Mouse (Mus musculus): ENCODE measurements around the gene D630045J12Rik. TPM values are rescaled to one million over a fixed set of nuclear protein-coding genes. Genes with fewer than 3 reads are reported as not detected.
A peak's percentile ranks its signal among the peaks of the same experiment; 100 is the strongest.

The D630045J12Rik gene
- polyA plus RNA-seq, 1 experiment from 2014 or later: 13.4 TPM

GRCm38 (mm10) chr6:38251464-38251863, 2.3 kb downstream of the D630045J12Rik start:
- no peaks in the 10 kb centered on the region for H3K36me3 ChIP-seq (ENCODE audit: control insufficient read depth, insufficient read depth, low read length)
- no peak overlapping the region for H3K4me3 ChIP-seq (ENCODE audit: low read depth, low read length)
- peak overlapping the region; percentile 1; the same call in 1 of the 2 replicates for H3K4me2 ChIP-seq (ENCODE audit: low read depth, low read length, severe bottlenecking)
- peaks cover 2% of the 10 kb centered on the region; the same call in 1 of the 2 replicates for H3K27me3 ChIP-seq (ENCODE audit: control insufficient read depth, insufficient read depth, low read length)
- no peak overlapping the region for H3K9ac ChIP-seq (ENCODE audit: low read length)
- ATAC-seq (replicated peaks; ENCODE audit: low FRiP score) (no peak), DNase-seq (ENCODE audit: low spot score) (no peak)
- no peak overlapping the region for H3K27ac ChIP-seq (ENCODE audit: low read depth, low read length)
- no peaks in the 10 kb centered on the region for H3K9me3 ChIP-seq (ENCODE audit: control insufficient read depth, low read length)
- H3K4me1 ChIP-seq (replicated peaks; ENCODE audit: control insufficient read depth, insufficient read depth, low read length): peaks cover 12% of the 10 kb centered on the region; the same call in 1 of the 2 replicates
- 52% methylated on average over 4 of the region's 4 CpGs for WGBS

GRCm38 (mm10) chr6:38247362-38247761, 6.4 kb downstream of the D630045J12Rik start:
- H3K36me3 ChIP-seq (ENCODE audit: control insufficient read depth, insufficient read depth, low read length): no peaks in the 10 kb centered on the region
- no peak for DNase-seq (ENCODE audit: low spot score)
- 92% methylated on average over 4 of the region's 4 CpGs for WGBS
- peaks cover 9% of the 10 kb centered on the region; the same call in 1 of the 2 replicates for H3K4me1 ChIP-seq (replicated peaks; ENCODE audit: control insufficient read depth, insufficient read depth, low read length)
- H3K4me3 ChIP-seq (ENCODE audit: low read depth, low read length): no peak overlapping the region
- no peak overlapping the region for H3K4me2 ChIP-seq (ENCODE audit: low read depth, low read length, severe bottlenecking)
- ATAC-seq (replicated peaks; ENCODE audit: low FRiP score): no peak
- no peaks in the 10 kb centered on the region for H3K9me3 ChIP-seq (ENCODE audit: control insufficient read depth, low read length)
- H3K27me3 ChIP-seq (ENCODE audit: control insufficient read depth, insufficient read depth, low read length): no peaks in the 10 kb centered on the region
- no peak overlapping the region for H3K27ac ChIP-seq (ENCODE audit: low read depth, low read length)
- H3K9ac ChIP-seq (ENCODE audit: low read length): no peak overlapping the region

- no peaks in the 10 kb centered on the region for H3K9me3 ChIP-seq (ENCODE audit: control insufficient read depth, low read length)
- H3K9ac ChIP-seq (ENCODE audit: low read length): no peak overlapping the region
- DNase-seq (ENCODE audit: low spot score): no peak
- no peaks in the 10 kb centered on the region for H3K27me3 ChIP-seq (ENCODE audit: control insufficient read depth, insufficient read depth, low read length)
- ATAC-seq (replicated peaks; ENCODE audit: low FRiP score): no peak
- no peaks in the 10 kb centered on the region for H3K36me3 ChIP-seq (ENCODE audit: control insufficient read depth, insufficient read depth, low read length)
- no peak overlapping the region for H3K27ac ChIP-seq (ENCODE audit: low read depth, low read length)
- WGBS: 91% methylated on average over 3 of the region's 3 CpGs
- H3K4me1 ChIP-seq (replicated peaks; ENCODE audit: control insufficient read depth, insufficient read depth, low read length): 0 out of 2 replicates have a peak, but pooled peaks cover 2% of the 10 kb centered on the region
- H3K4me3 ChIP-seq (ENCODE audit: low read depth, low read length): no peak overlapping the region
- H3K4me2 ChIP-seq (ENCODE audit: low read depth, low read length, severe bottlenecking): no peak overlapping the region
These were observed 9.0 kb downstream of the D630045J12Rik start for GRCm38 (mm10) chr6:38244806-38245205.

GRCm38 (mm10) chr6:38244167-38244566, 9.6 kb downstream of the D630045J12Rik start:
- H3K27ac ChIP-seq (ENCODE audit: low read depth, low read length): no peak overlapping the region
- no peaks in the 10 kb centered on the region for H3K27me3 ChIP-seq (ENCODE audit: control insufficient read depth, insufficient read depth, low read length)
- no peak for ATAC-seq (replicated peaks; ENCODE audit: low FRiP score)
- 0 out of 2 replicates have a peak, but pooled peaks cover 2% of the 10 kb centered on the region for H3K4me1 ChIP-seq (replicated peaks; ENCODE audit: control insufficient read depth, insufficient read depth, low read length)
- H3K4me3 ChIP-seq (ENCODE audit: low read depth, low read length): no peak overlapping the region
- no peaks in the 10 kb centered on the region for H3K9me3 ChIP-seq (ENCODE audit: control insufficient read depth, low read length)
- no peak overlapping the region for H3K4me2 ChIP-seq (ENCODE audit: low read depth, low read length, severe bottlenecking)
- no peak overlapping the region for H3K9ac ChIP-seq (ENCODE audit: low read length)
- DNase-seq (ENCODE audit: low spot score): no peak
- no peaks in the 10 kb centered on the region for H3K36me3 ChIP-seq (ENCODE audit: control insufficient read depth, insufficient read depth, low read length)
- WGBS: 81% methylated on average over 3 of the region's 3 CpGs

- Histone ChIP-seq H3K27me3 (ENCODE audit: control insufficient read depth, insufficient read depth, low read length) (no peaks in the 10 kb centered on the region), H3K4me2 (ENCODE audit: low read depth, low read length, severe bottlenecking) (no peak overlapping the region), H3K9me3 (ENCODE audit: control insufficient read depth, low read length) (no peaks in the 10 kb centered on the region), H3K9ac (ENCODE audit: low read length) (no peak overlapping the region), H3K4me1 (replicated peaks; ENCODE audit: control insufficient read depth, insufficient read depth, low read length) (0 out of 2 replicates have a peak, but pooled peaks cover 2% of the 10 kb centered on the region), H3K36me3 (ENCODE audit: control insufficient read depth, insufficient read depth, low read length) (no peaks in the 10 kb centered on the region), H3K4me3 (ENCODE audit: low read depth, low read length) (no peak overlapping the region), H3K27ac (ENCODE audit: low read depth, low read length) (no peak overlapping the region)
- WGBS: 81% methylated on average over 5 of the region's 5 CpGs
- no peak for DNase-seq (ENCODE audit: low spot score)
- no peak for ATAC-seq (replicated peaks; ENCODE audit: low FRiP score)
These were observed 11.0 kb downstream of the D630045J12Rik start for GRCm38 (mm10) chr6:38242833-38243232.

GRCm38 (mm10) chr6:38242295-38242830, 11.4 kb downstream of the D630045J12Rik start:
- no peak for DNase-seq (ENCODE audit: low spot score)
- Histone ChIP-seq H3K9ac (ENCODE audit: low read length) (no peak overlapping the region), H3K27me3 (ENCODE audit: control insufficient read depth, insufficient read depth, low read length) (no peaks in the 10 kb centered on the region), H3K4me1 (replicated peaks; ENCODE audit: control insufficient read depth, insufficient read depth, low read length) (0 out of 2 replicates have a peak, but pooled peaks cover 2% of the 10 kb centered on the region), H3K4me3 (ENCODE audit: low read depth, low read length) (no peak overlapping the region), H3K9me3 (ENCODE audit: control insufficient read depth, low read length) (no peaks in the 10 kb centered on the region), H3K27ac (ENCODE audit: low read depth, low read length) (no peak overlapping the region), H3K4me2 (ENCODE audit: low read depth, low read length, severe bottlenecking) (no peak overlapping the region), H3K36me3 (ENCODE audit: control insufficient read depth, insufficient read depth, low read length) (no peaks in the 10 kb centered on the region)
- 86% methylated on average over 8 of the region's 8 CpGs for WGBS
- no peak for ATAC-seq (replicated peaks; ENCODE audit: low FRiP score)

GRCm38 (mm10) chr6:38241508-38241907, 12.3 kb downstream of the D630045J12Rik start:
- Histone ChIP-seq H3K36me3 (ENCODE audit: control insufficient read depth, insufficient read depth, low read length) (no peaks in the 10 kb centered on the region), H3K27me3 (ENCODE audit: control insufficient read depth, insufficient read depth, low read length) (no peaks in the 10 kb centered on the region), H3K9me3 (ENCODE audit: control insufficient read depth, low read length) (no peaks in the 10 kb centered on the region), H3K4me1 (replicated peaks; ENCODE audit: control insufficient read depth, insufficient read depth, low read length) (0 out of 2 replicates have a peak, but pooled peaks cover 2% of the 10 kb centered on the region), H3K9ac (ENCODE audit: low read length) (no peak overlapping the region), H3K4me3 (ENCODE audit: low read depth, low read length) (no peak overlapping the region), H3K27ac (ENCODE audit: low read depth, low read length) (no peak overlapping the region), H3K4me2 (ENCODE audit: low read depth, low read length, severe bottlenecking) (no peak overlapping the region)
- DNase-seq (ENCODE audit: low spot score) (no peak), ATAC-seq (replicated peaks; ENCODE audit: low FRiP score) (no peak)
- WGBS: 92% methylated on average over 4 of the region's 4 CpGs

- Histone ChIP-seq H3K9me3 (ENCODE audit: control insufficient read depth, low read length) (no peaks in the 10 kb centered on the region), H3K4me2 (ENCODE audit: low read depth, low read length, severe bottlenecking) (no peak overlapping the region), H3K36me3 (ENCODE audit: control insufficient read depth, insufficient read depth, low read length) (no peaks in the 10 kb centered on the region), H3K9ac (ENCODE audit: low read length) (no peak overlapping the region), H3K27ac (ENCODE audit: low read depth, low read length) (no peak overlapping the region), H3K4me1 (replicated peaks; ENCODE audit: control insufficient read depth, insufficient read depth, low read length) (0 out of 2 replicates have a peak, but pooled peaks cover 2% of the 10 kb centered on the region), H3K4me3 (ENCODE audit: low read depth, low read length) (no peak overlapping the region), H3K27me3 (ENCODE audit: control insufficient read depth, insufficient read depth, low read length) (no peaks in the 10 kb centered on the region)
- DNase-seq (ENCODE audit: low spot score): no peak
- 91% methylated on average over 5 of the region's 5 CpGs for whole genome bisulfite sequencing
- ATAC-seq (replicated peaks; ENCODE audit: low FRiP score): no peak
These were observed 13.2 kb downstream of the D630045J12Rik start for GRCm38 (mm10) chr6:38240618-38241017.

- WGBS: 73% methylated on average over 4 of the region's 4 CpGs
- no peaks in the 10 kb centered on the region for H3K27me3 ChIP-seq (ENCODE audit: control insufficient read depth, insufficient read depth, low read length)
- H3K27ac ChIP-seq (ENCODE audit: low read depth, low read length): no peak overlapping the region
- H3K9me3 ChIP-seq (ENCODE audit: control insufficient read depth, low read length): no peaks in the 10 kb centered on the region
- H3K9ac ChIP-seq (ENCODE audit: low read length): no peak overlapping the region
- H3K4me3 ChIP-seq (ENCODE audit: low read depth, low read length): no peak overlapping the region
- no peak for ATAC-seq (replicated peaks; ENCODE audit: low FRiP score)
- no peak overlapping the region for H3K4me2 ChIP-seq (ENCODE audit: low read depth, low read length, severe bottlenecking)
- H3K4me1 ChIP-seq (replicated peaks; ENCODE audit: control insufficient read depth, insufficient read depth, low read length): no peaks in the 10 kb centered on the region
- no peaks in the 10 kb centered on the region for H3K36me3 ChIP-seq (ENCODE audit: control insufficient read depth, insufficient read depth, low read length)
- no peak for DNase-seq (ENCODE audit: low spot score)
These were observed 15.4 kb downstream of the D630045J12Rik start for GRCm38 (mm10) chr6:38238382-38238781.
